Mouse (Mus musculus): ENCODE measurements at regions not wholly inside any gene's neighbourhood (a gene's known extent, or its start where the extent isn't known, plus 50 kb on each side); places are given as distances from the start of the nearest gene placed in this dataset.

- TF ChIP-seq POLR2A (IDR thresholded peaks at IDR 0.05; ENCODE audit: extremely low read depth, insufficient read depth, low read length) (no peak), CTCF (IDR thresholded peaks at IDR 0.05; ENCODE audit: low read depth, low read length) (no peak)
These were observed 471.7 kb downstream of the Defb40 start for GRCm38 (mm10) chr8:18506158-18507022.

Measured in liver, adult 2 months (tissue).